Mouse (Mus musculus) forebrain, embryonic 10.5 days (tissue): ENCODE measurements at regions not wholly inside any gene's neighbourhood (a gene's known extent, or its start where the extent isn't known, plus 50 kb on each side); places are given as distances from the start of the nearest gene placed in this dataset.

Source experiments
- DNase-seq: peaks from one replicate; pipeline ENCODE4 v3.0.0-alpha.2; 2017; ENCODE audit warnings: low spot score; ENCODE audit errors: extremely low spot score
- H3K27ac ChIP-seq: fragments of 300-500 bp; sonication (generic); 2 replicates; pipeline ENCODE4 v1.5.1; 2016; ENCODE audit warnings: mild to moderate bottlenecking
- H3K27me3 ChIP-seq: fragments of 300-500 bp; sonication (generic); 2 replicates; pipeline ENCODE4 v1.6.1; 2016; ENCODE audit warnings: mild to moderate bottlenecking; ENCODE audit not compliant: poor library complexity, severe bottlenecking
- H3K36me3 ChIP-seq: fragments of 300-500 bp; sonication (generic); replicated peaks from 2 replicates; pipeline ENCODE4 v1.6.1; 2016; ENCODE audit warnings: mild to moderate bottlenecking, moderate library complexity
- H3K4me1 ChIP-seq: fragments of 300-500 bp; sonication (generic); 2 replicates; pipeline ENCODE4 v1.6.1; 2016
- H3K4me3 ChIP-seq: fragments of 300-500 bp; sonication (generic); 2 replicates; pipeline ENCODE4 v1.5.1; 2016; ENCODE audit warnings: mild to moderate bottlenecking, moderate library complexity
- H3K9me3 ChIP-seq: fragments of 300-500 bp; sonication (generic); 2 replicates; pipeline ENCODE4 v1.6.1; 2016; ENCODE audit warnings: mild to moderate bottlenecking, moderate library complexity
- WGBS: fragments of 180-500 bp; shearing (Covaris S2); methylation state at CpG from one replicate; pipeline ENCODE4 v1.1.7; 2016; 5-methylcytosine and 5-hydroxymethylcytosine counted together

DNA sequence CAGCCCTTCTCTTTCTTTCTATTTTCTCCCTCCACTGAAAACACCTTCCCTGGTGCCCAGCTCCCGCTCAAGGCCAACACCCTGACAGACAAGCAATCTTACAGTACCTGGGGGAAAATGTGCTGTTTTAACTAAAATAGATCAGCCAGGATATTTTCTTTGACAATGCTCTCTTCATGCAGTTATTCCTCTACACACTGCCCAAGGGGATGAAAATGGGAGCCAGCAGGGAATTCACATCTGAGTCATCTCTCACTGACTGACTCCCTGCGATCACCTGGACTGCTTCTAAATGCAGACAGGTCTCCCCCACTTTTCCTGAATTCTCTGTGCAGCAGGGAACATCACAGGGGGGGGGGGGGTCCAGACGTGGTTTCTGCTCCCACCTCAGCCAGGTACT is 227.6 kb upstream of the Ptbp2 start:
- 18% methylated on average over 3 of the region's 3 CpGs for WGBS

DNA sequence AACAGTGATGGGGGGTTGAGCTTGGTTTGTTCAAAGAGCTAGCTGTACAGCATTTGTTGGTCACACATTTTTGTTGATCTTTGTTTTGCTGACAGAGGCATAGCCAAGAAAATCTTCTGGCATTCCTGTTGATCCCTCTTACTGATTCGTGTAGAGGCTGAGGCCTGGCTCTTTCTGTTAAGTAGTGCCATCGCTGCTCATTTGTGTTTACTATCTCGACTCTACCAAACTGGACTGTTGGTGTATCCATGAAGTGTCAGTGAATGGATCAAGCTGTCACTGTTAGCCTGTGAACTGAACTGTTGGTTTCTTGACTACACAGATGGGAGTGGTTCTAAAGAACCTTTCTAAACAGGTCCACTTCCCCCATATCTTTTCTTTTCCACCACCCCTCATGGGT is 223.8 kb upstream of the Ptbp2 start:
- WGBS = 91% methylated on average over 3 of the region's 3 CpGs
- no peak for DNase-seq
- H3K9me3 ChIP-seq = no peaks in the 10 kb centered on the region

More for the DNA sequence above, 227.6 kb upstream of the Ptbp2 start:
- no peak overlapping the region for H3K27ac ChIP-seq
- 0 out of 2 replicates have a peak, but pooled peaks cover 3% of the 10 kb centered on the region for H3K27me3 ChIP-seq
- no peak overlapping the region for H3K4me3 ChIP-seq
- no peaks in the 10 kb centered on the region for H3K9me3 ChIP-seq
- no peaks in the 10 kb centered on the region for H3K4me1 ChIP-seq
- H3K36me3 ChIP-seq = no peaks in the 10 kb centered on the region
- no peak for DNase-seq

DNA sequence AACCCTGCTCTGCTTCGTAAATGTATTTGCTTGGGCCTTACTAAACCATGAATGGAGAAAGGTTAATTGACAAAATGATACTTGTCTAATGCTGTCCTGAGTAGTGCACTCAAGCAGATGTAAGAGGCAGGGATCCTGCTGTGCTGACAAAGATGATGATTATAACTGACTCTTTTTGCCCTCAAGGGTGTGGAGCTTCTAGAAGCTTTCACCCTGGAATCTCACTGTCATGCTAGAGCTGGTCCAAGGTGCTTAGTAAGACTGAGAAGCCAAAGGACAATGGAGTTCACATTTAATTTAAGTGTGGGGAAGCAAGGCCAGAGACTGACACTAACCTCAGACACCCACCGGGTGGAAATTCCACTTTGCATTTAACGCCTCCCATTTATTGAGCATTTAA is 220.3 kb upstream of the Ptbp2 start:
- DNase-seq = no peak
- H3K4me3 ChIP-seq = no peak overlapping the region
- H3K36me3 ChIP-seq = no peaks in the 10 kb centered on the region
- H3K9me3 ChIP-seq = no peaks in the 10 kb centered on the region
- no peaks in the 10 kb centered on the region for H3K27me3 ChIP-seq
- no peaks in the 10 kb centered on the region for H3K4me1 ChIP-seq
- no peak overlapping the region for H3K27ac ChIP-seq
- 88% methylated on average over 3 of the region's 3 CpGs for WGBS

More for the DNA sequence above, 223.8 kb upstream of the Ptbp2 start:
- no peaks in the 10 kb centered on the region for H3K36me3 ChIP-seq
- no peak overlapping the region for H3K27ac ChIP-seq
- no peak overlapping the region for H3K4me3 ChIP-seq
- 0 out of 2 replicates have a peak, but pooled peaks cover 3% of the 10 kb centered on the region for H3K27me3 ChIP-seq
- H3K4me1 ChIP-seq = no peaks in the 10 kb centered on the region

GRCm38 (mm10) chr3:120000281-120000680 is 216.0 kb upstream of the Ptbp2 start:
- no peak overlapping the region for H3K4me3 ChIP-seq
- peaks cover 7% of the 10 kb centered on the region for H3K4me1 ChIP-seq
- no peaks in the 10 kb centered on the region for H3K9me3 ChIP-seq
- no peaks in the 10 kb centered on the region for H3K27me3 ChIP-seq
- H3K36me3 ChIP-seq = no peaks in the 10 kb centered on the region
- no peak overlapping the region for H3K27ac ChIP-seq
- no peak for DNase-seq
- WGBS = 90% methylated on average over 5 of the region's 5 CpGs

DNA sequence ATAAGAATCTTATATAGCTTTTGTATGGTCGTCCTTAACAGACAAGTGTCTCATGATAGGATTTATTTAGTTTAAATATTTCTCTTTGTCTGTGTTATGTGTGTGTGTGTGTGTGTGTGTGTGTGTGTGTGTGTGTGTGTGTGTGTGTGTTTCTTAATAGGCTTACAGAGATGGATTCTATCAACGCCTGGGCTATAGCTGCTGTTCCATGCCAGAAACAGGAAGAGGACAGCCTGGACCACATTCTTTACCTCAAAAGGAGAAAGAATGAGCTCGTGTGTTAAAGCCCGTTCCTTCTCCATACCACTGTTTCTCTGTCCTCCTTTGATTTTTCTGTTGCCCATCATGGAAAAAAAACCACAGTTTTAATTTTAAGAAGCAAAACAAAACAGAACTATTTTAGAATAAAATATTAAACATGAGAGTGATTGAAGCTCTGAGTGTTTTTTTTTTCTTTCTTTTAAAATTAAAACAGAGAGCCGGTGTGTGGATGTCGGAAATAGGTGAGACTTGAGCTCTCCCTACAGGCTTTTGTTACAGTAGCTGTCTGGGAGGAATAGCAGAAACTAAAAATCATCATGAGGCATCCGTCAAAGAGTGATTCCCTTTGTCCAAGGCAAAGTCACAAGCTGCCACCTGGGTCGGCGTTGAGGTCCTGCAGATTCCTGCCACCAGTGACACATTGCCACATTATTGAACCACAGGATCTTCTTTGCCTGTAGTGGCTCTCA is 212.2 kb upstream of the Ptbp2 start:
- no peaks in the 10 kb centered on the region for H3K9me3 ChIP-seq
- H3K36me3 ChIP-seq = no peaks in the 10 kb centered on the region

GRCm38 (mm10) chr3:119995781-119996180 is 211.5 kb upstream of the Ptbp2 start:
- Histone ChIP-seq H3K27me3 (no peaks in the 10 kb centered on the region), H3K4me1 (peaks cover 7% of the 10 kb centered on the region), H3K27ac (no peak overlapping the region), H3K9me3 (no peaks in the 10 kb centered on the region), H3K36me3 (no peaks in the 10 kb centered on the region), H3K4me3 (no peak overlapping the region)
- no peak for DNase-seq
- 70% methylated on average over 4 of the region's 4 CpGs for WGBS

More for the DNA sequence above, 212.2 kb upstream of the Ptbp2 start:
- H3K4me1 ChIP-seq = peaks cover 7% of the 10 kb centered on the region
- no peaks in the 10 kb centered on the region for H3K27me3 ChIP-seq
- WGBS = 77% methylated on average over 9 of the region's 9 CpGs
- DNase-seq = no peak
- H3K4me3 ChIP-seq = no peak overlapping the region
- no peak overlapping the region for H3K27ac ChIP-seq

- H3K36me3 ChIP-seq = no peaks in the 10 kb centered on the region
- H3K4me1 ChIP-seq = no peaks in the 10 kb centered on the region
- H3K4me3 ChIP-seq = no peak overlapping the region
- 72% methylated on average over 3 of the region's 3 CpGs for WGBS
- no peak overlapping the region for H3K27ac ChIP-seq
- H3K27me3 ChIP-seq = no peaks in the 10 kb centered on the region
- H3K9me3 ChIP-seq = no peaks in the 10 kb centered on the region
- no peak for DNase-seq
Measured at GRCm38 (mm10) chr3:119987245-119987852, 203.1 kb upstream of the Ptbp2 start.

GRCm38 (mm10) chr3:119977349-119977748 is 193.1 kb upstream of the Ptbp2 start:
- H3K27ac ChIP-seq = no peak overlapping the region
- H3K9me3 ChIP-seq = no peaks in the 10 kb centered on the region
- H3K36me3 ChIP-seq = no peaks in the 10 kb centered on the region
- DNase-seq = no peak
- H3K27me3 ChIP-seq = no peaks in the 10 kb centered on the region
- H3K4me3 ChIP-seq = no peak overlapping the region
- whole genome bisulfite sequencing = 97% methylated on average over 1 of the region's 1 CpGs
- no peaks in the 10 kb centered on the region for H3K4me1 ChIP-seq

DNA sequence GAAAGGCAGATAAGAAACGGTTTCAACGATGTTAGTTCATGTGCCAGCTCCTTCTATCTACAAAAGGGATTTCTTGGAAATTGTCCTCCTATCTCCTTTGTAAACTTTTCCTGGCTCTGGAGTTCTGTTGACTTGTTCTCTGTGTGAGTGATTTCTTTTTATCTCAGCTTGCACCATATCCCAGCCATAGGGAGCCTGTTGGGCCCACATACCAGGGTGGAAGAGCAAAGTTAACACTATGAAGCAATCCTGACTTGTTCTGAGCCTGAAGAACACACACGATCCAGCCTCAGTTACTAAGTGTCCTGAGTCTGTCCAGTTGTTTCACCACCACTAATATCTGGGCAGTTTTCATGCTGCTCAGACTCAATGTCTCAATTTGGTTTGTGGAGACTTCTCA is 192.1 kb upstream of the Ptbp2 start:
- no peaks in the 10 kb centered on the region for H3K4me1 ChIP-seq
- no peaks in the 10 kb centered on the region for H3K9me3 ChIP-seq
- no peaks in the 10 kb centered on the region for H3K27me3 ChIP-seq
- no peaks in the 10 kb centered on the region for H3K36me3 ChIP-seq
- DNase-seq = no peak
- 88% methylated on average over 3 of the region's 3 CpGs for WGBS
- H3K27ac ChIP-seq = no peak overlapping the region
- H3K4me3 ChIP-seq = no peak overlapping the region

GRCm38 (mm10) chr3:119958799-119959467 is 174.7 kb upstream of the Ptbp2 start:
- H3K27me3 ChIP-seq = no peaks in the 10 kb centered on the region
- DNase-seq = peak; percentile 18
- H3K9me3 ChIP-seq = no peaks in the 10 kb centered on the region
- peaks cover 21% of the 10 kb centered on the region for H3K4me1 ChIP-seq
- no peak overlapping the region for H3K4me3 ChIP-seq
- no peaks in the 10 kb centered on the region for H3K36me3 ChIP-seq
- H3K27ac ChIP-seq = peak overlapping the region; percentile 74
- WGBS = 12% methylated on average over 5 of the region's 5 CpGs

- 86% methylated on average over 8 of the region's 8 CpGs for WGBS
- no peak overlapping the region for H3K27ac ChIP-seq
Measured at GRCm38 (mm10) chr3:119957529-119957928, 173.3 kb upstream of the Ptbp2 start.

GRCm38 (mm10) chr3:119955745-119956615 is 171.7 kb upstream of the Ptbp2 start:
- Histone ChIP-seq H3K4me1 (peaks cover 25% of the 10 kb centered on the region), H3K4me3 (no peak overlapping the region), H3K9me3 (no peaks in the 10 kb centered on the region), H3K36me3 (no peaks in the 10 kb centered on the region), H3K27me3 (no peaks in the 10 kb centered on the region), H3K27ac (no peak overlapping the region)
- DNase-seq = no peak
- 91% methylated on average over 7 of the region's 7 CpGs for WGBS

More at GRCm38 (mm10) chr3:119957529-119957928, 173.3 kb upstream of the Ptbp2 start:
- no peak for DNase-seq
- Histone ChIP-seq H3K4me3 (no peak overlapping the region), H3K4me1 (peaks cover 21% of the 10 kb centered on the region), H3K27me3 (no peaks in the 10 kb centered on the region), H3K36me3 (no peaks in the 10 kb centered on the region), H3K9me3 (no peaks in the 10 kb centered on the region)
